Mouse (Mus musculus): ENCODE data around the gene Gm45062.
"Not testable (repeated sequence)": the region's sequence is repeated elsewhere in the genome, so short reads cannot be mapped to it uniquely, and the experiment has no call there.

Gene Gm45062

GRCm38 (mm10) chr6:8508883-8509536 lies 249.8 kb downstream of the Gm45062 start:
- peak; percentile 96 to 99 for DNase-seq (ENCODE audit: low spot score in 2 of 2)

GRCm38 (mm10) chr6:8509551-8509950 lies 250.3 kb downstream of the Gm45062 start, which contains the start of gene Glcci1:
TSS of gene Glcci1 (plus strand) at chr6:8509600.
- DNase-seq (ENCODE audit: low spot score in 2 of 2): peak in 1 of 2 experiments; percentile 81

- peak; percentile 66 to 69 for DNase-seq (ENCODE audit: low spot score in 2 of 2)
Observed at GRCm38 (mm10) chr6:8509961-8510863, 251.0 kb downstream of the Gm45062 start.

GRCm38 (mm10) chr6:8510864-8511428 lies 251.7 kb downstream of the Gm45062 start:
- DNase-seq (ENCODE audit: low spot score in 2 of 2): no peak

GRCm38 (mm10) chr6:8511447-8511846 lies 252.2 kb downstream of the Gm45062 start:
- no peak for DNase-seq (ENCODE audit: low spot score in 2 of 2)

- no peak for DNase-seq (ENCODE audit: low spot score in 2 of 2)
Observed at GRCm38 (mm10) chr6:8512416-8512815, 253.2 kb downstream of the Gm45062 start.

- DNase-seq (ENCODE audit: low spot score in 2 of 2): no peak
Observed at GRCm38 (mm10) chr6:8519687-8520086, 260.4 kb downstream of the Gm45062 start.

- DNase-seq (ENCODE audit: low spot score in 2 of 2): no peak
Observed at GRCm38 (mm10) chr6:8521231-8521630, 262.0 kb downstream of the Gm45062 start.

GRCm38 (mm10) chr6:8524717-8525116 lies 265.5 kb downstream of the Gm45062 start:
- DNase-seq (ENCODE audit: low spot score in 2 of 2): no peak

- peak in 1 of 2 experiments; percentile 14 for DNase-seq (ENCODE audit: low spot score in 2 of 2)
Observed at GRCm38 (mm10) chr6:8531104-8531894, 272.0 kb downstream of the Gm45062 start.

GRCm38 (mm10) chr6:8536944-8537343 lies 277.7 kb downstream of the Gm45062 start:
- DNase-seq (ENCODE audit: low spot score in 2 of 2): no peak

GRCm38 (mm10) chr6:8541531-8541930 lies 282.3 kb downstream of the Gm45062 start:
- DNase-seq (ENCODE audit: low spot score in 2 of 2): not testable (repeated sequence)

GRCm38 (mm10) chr6:8544822-8545221 lies 285.6 kb downstream of the Gm45062 start:
- no peak for DNase-seq (ENCODE audit: low spot score in 2 of 2)

GRCm38 (mm10) chr6:8545780-8546179 lies 286.5 kb downstream of the Gm45062 start:
- DNase-seq (ENCODE audit: low spot score in 2 of 2): no peak

- no peak for DNase-seq (ENCODE audit: low spot score in 2 of 2)
Observed at GRCm38 (mm10) chr6:8551155-8551554, 291.9 kb downstream of the Gm45062 start.

GRCm38 (mm10) chr6:8556849-8557571 lies 297.8 kb downstream of the Gm45062 start:
- DNase-seq (ENCODE audit: low spot score in 2 of 2): no peak

GRCm38 (mm10) chr6:8560682-8561081 lies 301.4 kb downstream of the Gm45062 start:
- no peak for DNase-seq (ENCODE audit: low spot score in 2 of 2)

- DNase-seq (ENCODE audit: low spot score in 2 of 2): no peak
Observed at GRCm38 (mm10) chr6:8582377-8582776, 323.1 kb downstream of the Gm45062 start.

GRCm38 (mm10) chr6:8583892-8584291 lies 324.6 kb downstream of the Gm45062 start:
- DNase-seq (ENCODE audit: low spot score in 2 of 2): no peak

GRCm38 (mm10) chr6:8591665-8592064 lies 332.4 kb downstream of the Gm45062 start:
- no peak for DNase-seq (ENCODE audit: low spot score in 2 of 2)

- no peak for DNase-seq (ENCODE audit: low spot score in 2 of 2)
Observed at GRCm38 (mm10) chr6:8617369-8617768, 358.1 kb downstream of the Gm45062 start.

Data from spleen, postnatal 10 days (tissue).